Mouse (Mus musculus) gastrocnemius, adult 8-10 months (tissue): ENCODE data around the gene Swsap1. TPM values are rescaled to one million over a fixed set of nuclear protein-coding genes. Genes with fewer than 3 reads are reported as not detected.

Source experiments
- DNase-seq, 2 experiments: peaks; one replicate each; pipeline ENCODE4 v3.0.0; 2022; ENCODE audit warnings: low spot score in 2 of 2
- total RNA-seq, 4 experiments: library from RNA; stranded (reverse); gene quantifications; 2 replicates each; pipeline ENCODE4 v1.2.4; 2022

Gene Swsap1
- total RNA-seq, 4 experiments from 2014 or later = 2.4 to 3.0 (median 2.7) TPM

DNA sequence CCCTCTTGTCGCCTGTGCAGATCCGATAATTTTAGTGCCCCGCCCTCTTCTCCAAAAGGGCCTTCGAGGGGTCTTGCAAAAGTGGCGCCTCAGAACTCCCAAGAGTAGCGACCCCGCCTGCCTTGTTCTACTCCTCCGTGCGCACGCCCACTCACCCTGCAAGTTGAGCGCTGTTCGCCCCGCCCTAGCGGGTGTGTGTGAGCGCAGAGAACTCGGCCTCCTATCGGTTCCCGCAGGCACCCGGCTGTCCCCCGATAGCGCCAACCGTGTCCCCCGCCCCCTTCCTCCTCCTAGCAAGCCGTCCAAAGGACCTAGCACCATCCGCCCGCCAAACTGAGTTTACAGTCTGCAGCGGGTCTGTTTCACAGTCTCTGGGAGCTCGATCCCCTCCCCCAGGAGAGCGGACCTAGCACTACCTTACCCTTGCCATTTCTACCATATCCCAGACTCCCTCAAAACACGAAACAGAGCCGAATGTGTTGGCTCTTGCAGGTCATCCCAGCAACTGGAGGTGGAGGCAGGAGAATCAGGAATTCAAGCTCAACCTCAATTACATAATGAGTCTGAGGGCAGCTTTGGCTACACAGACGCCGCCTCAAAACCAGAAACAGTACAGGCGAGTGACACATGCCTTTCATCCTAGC, 7.0 kb downstream of the Swsap1 start:
- DNase-seq = no peak

DNA sequence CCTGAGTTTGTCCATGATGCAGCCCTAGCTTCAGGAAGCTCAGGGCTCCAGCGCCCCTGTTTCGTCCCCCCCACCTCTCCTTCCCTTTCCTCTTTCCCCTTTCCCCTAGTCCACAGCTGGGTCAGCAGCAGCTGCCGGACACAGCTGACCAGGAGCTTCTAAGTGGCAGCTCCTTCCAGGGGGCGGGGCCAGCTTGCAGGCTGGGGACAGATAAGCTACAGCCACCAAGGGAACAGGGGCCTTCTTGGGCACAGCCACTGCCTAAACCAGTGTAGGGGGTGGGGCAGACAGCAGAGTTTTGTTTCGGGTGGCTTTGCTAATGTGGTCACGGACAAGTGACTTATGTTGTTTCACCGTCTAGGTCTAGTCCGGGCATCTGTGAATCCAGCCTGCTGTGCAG, 7.9 kb downstream of the Swsap1 start, which contains the start of gene Epor:
TSS of gene Epor (minus strand) at position 90 of the 400 bp plus-strand sequence.
- no peak for DNase-seq

DNA sequence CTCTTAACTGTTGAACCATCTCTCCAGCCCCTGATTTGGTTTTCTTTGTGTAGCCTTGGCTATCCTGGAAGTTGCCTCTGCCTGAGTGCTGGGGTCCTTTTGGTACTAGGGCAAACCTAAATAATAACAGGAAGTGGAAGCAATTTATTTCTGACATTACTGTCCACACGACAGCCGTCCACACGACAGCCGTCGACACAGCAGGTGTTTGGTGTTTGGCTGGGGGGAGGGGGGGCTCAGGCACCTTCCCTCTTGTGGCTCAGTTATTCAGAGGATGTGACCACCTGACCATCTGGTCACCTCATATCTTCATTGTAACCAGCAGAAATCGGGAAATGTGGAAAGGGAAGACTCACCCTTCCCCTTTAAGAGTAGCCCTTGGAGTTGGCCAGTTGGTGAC, 13.3 kb downstream of the Swsap1 start:
- no peak for DNase-seq

DNA sequence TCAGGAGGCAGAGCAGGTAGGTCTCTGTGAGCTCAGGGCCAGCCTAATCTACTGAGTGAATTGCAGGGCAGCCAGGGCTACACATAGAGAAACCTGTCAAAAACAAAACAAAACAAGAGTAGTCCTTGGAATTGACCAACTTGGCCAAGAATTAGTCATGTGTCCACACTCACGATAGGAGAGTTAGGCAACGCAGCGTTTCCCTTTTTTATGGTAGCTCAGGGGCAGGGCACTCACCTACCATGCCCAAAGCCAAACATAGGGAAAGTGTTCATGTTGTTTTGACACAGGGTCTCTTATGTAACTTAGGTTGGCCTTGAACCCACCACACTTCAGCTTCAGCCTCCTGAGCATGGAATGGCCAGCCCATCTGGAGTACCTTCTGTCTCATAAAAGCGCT, 13.7 kb downstream of the Swsap1 start:
- no peak for DNase-seq

DNA sequence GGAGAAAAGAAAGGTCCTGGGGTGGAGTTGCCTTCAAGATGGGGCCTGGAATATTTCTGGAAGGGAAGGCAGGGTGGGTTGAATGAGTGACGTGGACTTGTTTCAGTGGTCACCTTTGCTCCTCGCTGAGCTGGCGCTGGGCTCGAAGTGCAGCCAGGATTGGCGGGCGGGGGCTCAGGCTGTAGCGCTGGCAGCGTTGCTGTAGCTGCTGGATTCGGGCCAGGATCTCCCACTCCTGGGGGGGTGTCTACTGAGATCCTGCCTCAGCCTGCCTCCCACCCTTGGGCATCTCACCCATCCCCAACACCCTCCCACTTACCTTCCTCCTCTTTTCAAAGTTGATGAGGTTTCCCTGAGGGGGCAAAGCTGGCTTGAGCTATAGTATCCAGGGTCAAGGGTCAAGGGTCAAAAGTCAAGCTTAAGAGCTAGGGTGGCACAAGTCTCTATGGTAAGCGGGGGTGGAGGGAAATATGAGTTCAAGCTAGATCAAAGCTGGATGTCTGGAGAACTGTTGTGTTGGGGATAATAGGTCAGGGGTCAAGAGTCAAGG, 21.1 kb downstream of the Swsap1 start:
- no peak for DNase-seq

DNA sequence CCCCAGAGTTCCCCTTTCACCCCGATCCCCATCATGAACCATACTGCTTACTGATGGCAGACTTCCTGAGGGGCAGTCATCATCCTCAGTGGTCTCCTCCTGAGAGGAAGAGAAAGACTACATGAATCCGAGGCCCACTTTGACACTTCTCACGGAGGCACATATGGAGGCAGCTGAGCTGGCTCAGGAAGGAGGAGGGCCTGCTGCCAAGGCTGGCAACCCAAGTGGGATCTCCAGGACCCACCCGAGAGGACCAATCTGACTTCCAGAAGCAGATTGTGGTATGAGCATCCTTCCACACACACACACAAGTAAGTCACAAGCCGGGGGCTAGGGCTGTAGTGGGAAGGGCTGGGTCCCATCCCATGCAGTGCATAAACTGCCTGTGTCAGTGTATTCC, 21.8 kb downstream of the Swsap1 start:
- no peak for DNase-seq

DNA sequence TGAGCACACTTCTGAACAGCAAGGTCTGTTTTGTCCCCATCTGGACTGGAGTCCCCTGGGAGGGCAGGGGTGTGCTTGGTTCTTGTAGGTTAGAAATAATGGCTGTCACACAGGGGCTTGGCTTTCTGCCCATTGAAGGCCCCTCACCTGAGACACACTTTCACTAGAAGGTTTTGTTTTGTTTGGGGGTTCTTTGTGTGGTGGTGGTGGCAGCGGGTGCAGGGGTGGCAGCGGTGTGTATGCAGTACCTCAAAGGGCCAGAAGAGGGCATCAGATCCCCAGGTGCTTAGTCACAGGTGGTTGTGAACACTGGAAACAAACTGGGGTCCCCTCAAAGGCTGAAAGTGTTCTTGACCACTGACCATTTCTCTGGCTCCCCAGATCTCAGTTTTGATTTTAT, 22.4 kb downstream of the Swsap1 start:
- DNase-seq = no peak

DNA sequence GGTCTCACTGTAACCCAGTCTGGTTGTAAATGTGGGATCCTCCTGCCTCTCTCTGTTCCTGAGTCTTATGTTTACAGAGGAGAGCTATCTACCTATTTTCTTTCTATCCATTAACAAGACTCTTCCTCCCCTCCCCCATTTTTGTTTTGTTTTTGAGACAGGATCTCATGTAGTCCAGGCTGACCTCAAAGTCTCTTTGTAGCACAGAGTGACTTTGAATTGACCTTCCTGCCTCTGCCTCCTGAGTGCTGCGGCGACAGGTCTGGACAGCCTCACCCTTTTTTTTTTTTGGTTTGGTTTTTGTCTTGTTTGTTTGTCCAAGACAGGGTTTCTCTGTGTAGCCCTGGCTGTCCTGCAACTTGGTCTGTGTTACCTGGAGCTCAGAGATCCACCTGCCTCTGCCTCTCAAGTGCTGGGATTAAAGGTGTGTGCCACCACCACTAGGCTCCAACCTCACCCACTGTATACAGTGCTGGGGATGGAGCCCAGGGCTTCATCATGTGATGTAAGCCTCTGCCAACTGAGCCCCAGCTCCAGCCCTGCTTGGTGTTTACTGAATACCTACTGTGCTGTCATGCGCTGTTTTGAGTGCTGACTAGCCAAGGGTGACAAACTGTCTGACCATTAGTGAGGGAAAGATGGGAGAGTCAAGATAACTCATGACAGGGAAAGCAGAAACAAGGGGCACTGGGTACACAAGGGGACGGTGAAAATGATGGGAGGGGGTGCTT, 23.0 kb downstream of the Swsap1 start:
- DNase-seq = no peak

DNA sequence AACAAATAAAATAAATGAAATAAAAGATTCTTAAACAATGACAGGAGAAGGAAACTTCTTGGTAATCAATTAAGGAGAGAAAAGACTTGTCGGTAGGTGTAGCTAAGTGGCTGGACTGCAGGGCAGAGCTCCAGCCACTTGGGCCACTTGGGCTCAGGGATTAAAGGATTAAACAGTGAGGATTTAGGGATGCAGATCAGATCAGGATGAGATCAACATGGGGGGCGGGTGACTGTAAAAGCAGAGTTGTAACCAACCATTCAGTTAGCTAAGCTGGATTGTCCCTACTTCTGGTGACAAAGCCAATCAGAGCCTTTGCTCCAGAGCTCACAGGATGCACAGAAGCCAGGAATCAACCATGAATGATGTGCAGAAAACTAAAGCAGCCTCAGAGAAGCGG, 28.4 kb downstream of the Swsap1 start:
- DNase-seq = no peak

DNA sequence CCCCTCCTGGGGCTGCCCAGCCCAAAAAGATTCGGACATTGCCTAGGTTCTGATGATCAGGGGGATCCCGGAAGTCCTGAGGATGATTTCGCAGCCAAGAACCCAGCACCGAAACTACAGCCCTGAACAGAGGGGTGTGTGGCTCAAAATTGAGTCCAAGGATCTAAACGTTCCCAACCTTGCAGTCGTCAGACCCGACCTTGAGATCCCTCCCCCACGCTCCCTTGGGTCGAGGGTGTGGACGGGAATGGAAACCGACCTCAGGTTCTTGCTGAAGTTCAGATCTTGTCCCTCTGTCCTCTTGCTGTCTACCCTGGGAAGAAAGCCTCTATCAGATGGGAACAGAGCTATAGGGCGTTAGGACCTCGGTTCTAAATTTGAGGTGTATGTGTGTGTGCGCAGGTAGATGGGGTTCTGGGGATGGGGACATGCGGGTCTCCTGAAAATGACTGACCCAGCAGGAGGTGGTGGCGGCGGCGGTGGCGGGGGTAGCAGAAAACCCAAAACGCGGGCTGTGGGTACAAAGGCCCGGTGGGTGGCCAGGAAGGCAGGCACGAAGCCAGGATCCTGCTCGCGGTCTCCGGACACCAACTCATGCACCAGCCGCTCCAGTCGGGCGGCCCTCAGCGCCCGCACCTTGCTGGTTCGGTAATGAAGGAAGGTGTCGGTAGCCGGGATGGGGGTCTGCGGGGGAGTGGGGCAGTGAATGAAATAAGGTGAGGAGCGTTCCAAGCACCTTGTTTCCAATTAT, 32.2 kb downstream of the Swsap1 start:
- no peak for DNase-seq

DNA sequence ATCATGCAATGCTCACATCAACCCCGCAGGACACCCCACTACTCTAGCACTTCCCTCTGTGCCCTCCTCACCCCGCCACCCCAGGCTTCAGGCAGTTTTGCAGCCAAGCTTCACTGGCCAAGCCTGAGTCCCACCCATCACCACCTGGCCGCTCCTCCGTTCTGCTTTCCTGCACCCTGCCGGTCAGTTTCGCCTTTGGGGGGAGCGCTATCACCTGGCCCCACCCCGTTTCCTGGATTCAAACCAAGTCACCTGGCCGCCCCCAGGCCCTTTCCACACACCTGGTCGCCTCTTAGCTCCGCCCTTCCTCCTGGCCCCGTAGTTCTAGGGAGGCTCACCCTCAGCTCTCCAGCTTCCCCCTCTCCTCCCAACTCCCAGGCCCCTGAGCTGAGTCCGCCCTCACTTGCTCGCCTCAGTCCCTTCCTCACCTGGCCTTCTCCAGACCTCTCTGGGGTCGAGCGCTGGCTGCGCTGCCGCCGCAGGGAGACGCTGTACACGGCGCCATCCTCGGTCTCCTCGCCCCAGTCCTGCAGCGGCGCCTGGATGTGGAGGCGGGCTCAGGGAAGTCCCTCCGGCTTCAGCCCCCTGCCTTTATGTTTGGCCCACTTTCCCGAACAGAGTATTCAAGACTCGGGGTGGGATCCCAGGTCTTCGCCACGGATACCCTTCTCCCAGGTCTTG, 33.0 kb downstream of the Swsap1 start:
- no peak for DNase-seq

DNA sequence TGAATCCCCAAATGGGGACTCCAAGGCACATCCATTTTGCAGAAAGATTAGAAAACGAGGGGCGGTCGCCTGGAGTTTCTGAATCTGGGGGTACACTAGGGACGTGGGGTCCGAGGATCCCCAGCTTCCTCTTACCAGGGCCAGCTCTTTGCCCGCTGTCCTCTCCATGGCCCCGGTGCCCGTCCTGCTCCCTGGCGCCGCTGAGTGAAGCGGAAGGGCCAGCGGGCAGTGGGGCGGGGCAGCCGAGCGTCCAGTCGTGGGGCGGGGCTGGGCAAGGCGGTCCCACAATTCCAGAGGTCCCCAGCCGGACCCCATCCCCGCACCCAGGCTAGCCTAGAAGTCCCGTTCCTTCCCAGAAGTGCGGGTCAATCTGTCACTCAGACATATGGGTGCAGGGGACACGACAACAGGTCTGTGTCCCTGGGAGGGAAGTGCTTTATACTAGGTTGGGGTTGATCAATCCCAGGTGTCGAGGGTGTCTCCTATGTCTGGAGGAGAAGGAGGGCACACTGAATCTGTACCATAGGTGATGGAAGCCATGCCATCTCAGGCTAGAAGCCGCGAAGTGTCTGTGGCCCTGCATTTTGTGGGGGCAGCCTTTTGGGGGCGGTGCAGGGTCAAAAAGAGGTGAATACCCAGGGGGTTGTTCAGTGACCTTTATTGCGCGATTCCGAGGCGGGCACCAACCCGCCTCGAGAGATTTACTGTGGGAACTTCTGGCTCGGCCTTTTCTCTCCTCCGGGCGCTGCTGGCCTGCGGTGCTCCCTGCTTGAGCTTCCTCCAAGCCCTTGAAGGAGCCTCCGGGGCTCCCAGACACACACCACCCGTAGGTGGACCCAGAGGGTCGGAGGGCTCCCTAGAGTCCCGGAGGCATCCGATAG, 33.9 kb downstream of the Swsap1 start, which contains the start of gene Rgl3:
TSS of gene Rgl3 (minus strand) at position 217 of the 881 bp plus-strand sequence.
- no peak for DNase-seq

DNA sequence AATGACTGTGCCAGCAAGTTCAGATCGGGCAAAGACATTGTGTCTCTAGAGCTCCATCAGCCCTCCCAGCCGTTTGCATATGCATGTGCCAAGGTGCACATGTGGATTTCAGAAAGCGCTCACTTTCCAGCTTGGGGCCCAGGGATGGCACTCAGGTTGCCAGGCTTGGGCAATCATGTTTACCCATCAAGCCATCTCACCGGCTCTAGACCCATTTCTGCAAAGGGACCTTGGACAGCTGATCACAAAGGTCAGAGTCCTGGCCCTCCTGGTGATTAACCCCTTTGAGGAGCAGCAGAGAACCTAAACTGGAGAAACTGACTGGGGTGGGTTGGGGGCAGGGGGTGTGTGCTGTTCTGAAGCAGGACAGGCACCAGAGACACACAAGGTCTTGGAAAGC, 36.7 kb downstream of the Swsap1 start:
- no peak for DNase-seq

DNA sequence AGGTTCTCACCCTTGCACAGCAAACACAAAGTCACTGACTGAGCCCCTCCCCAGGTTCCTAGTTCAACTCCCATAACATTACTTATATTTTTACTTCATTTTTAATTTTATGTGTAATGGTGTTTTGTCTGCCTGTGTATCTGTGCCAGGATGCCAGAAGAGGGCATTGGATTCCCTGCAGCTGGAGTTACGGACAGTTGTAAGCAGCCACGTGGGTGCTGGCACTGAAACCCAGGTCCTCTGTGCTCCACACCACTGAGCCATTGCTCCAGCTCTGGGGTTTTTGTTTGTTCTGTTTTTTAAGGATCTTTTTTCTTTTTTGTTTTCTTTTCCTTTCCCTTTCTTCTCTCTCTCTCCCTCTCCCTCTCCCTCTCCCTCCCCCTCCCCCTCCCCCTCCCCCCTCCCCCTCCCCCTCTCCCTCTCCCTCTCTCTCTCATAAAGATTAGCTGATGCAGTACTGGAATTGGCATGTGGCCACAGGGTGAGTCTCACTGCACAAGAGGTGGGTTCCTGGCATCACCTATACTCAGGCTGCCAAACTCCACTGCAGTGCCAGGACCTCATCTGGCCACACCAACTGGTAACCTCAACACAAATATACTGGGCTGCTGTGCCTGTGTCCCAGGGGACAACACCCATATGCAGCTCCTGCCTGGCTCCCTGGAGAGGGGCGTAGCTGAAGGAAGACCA, 40.8 kb downstream of the Swsap1 start:
- DNase-seq = no peak

DNA sequence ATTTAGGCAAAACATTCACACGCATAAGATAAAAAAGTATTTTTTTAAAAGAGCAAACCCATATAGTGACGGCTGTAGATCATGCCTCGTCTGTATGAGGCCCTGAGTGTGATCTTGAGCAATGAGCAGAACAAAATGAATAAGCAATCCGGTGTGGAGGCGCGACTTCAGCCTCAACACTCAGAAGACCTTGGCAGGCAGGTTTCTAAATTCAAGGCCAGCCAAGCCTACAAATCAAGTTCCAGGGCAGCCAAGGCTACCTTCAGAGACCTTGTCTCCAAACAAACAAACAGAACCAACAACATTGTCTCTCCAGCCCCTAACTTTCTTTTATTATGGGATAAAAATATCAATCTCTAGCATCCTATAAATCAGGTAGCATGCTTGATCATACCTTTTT, 44.7 kb downstream of the Swsap1 start:
- DNase-seq = no peak

DNA sequence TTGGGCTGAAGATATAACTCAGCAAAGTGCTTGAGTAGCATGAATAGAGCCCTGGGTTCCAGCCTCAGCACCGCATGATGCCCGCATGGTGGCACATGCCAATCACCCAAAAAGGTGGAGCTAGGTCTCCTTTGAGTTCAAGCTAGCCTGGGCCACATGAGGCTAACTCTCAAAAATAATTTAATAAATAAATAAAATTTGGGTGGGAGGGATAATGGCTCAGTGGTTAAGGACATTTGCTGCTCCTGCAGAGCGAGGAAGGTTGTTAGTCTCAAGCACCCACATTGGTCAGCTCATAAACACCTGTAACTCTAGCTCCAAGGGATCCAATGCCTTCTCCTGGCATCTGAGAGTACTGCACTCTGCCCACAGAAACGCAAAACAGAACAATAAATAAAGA, 46.1 kb downstream of the Swsap1 start:
- DNase-seq = no peak

DNA sequence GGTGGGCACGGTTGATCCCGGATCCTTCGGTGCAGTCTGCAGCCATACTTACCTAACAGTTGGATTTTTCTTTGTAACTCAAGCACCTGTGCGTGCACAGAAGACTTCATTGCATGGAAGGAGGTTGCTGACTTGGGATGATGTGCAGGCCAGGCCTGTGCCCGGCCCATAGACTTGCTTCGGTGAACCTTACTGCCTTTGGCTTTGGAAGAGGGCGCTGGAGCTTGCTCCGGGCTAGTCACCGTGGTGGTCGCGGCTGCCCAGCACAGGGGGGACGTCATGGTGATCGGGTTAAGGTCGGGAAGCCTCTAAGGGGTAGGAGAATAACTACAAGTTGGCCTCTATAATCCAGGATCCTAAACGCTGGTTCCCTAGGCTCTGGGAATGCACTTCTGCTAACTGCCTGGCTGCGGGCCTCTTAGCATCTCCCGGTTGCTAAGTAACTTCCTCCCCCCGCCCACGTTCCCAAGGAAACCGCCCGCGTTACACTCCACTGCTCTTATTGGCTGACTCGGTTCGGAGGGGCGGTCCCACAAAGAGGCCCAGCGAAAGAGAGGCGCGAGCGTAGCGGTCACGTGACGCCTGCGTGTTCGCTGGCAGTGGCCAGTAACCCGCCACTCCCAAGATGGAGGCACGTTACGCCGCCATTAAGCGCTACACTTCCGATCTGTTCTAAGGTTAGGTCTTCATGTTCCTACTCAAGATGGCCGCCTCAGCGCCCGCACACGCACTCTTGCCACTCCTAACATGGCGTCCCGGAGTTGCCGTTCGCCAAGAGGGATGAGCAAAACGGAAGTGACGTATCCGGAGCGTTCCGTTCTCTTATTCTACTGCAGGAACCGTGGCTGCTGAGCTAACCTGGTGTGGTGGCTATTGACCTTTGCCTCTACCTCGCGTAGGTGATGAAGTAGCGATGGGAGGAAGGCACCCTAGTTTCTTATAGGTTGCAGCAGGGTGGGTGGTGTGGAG, 46.9 kb downstream of the Swsap1 start, which contains the start of the genes Ccdc151 and Prkcsh:
TSS of gene Ccdc151 (minus strand) at position 441 of the 969 bp plus-strand sequence.
TSS of gene Prkcsh (plus strand) at position 613 of the 969 bp plus-strand sequence.
- DNase-seq = peak; percentile 98 to 100

DNA sequence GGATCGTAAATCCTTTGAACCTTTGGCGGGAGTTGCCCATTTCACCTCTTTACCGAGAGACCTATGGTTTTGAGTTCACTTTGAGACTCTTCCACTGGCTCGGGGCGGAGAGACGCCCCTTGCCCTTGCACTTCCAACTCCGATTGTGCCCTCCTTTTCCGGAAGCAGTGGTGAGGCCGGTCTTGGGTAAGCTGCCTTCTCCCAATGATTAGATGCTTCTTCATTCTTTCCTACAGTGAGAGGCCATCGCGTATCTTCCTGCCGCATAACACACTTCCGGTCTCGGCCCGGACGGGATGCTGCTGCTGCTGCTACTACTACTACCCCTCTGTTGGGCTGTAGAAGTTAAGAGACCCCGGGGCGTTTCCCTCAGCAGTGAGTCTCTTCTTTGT, 47.6 kb downstream of the Swsap1 start:
- no peak for DNase-seq
